Mouse (Mus musculus) left cerebral cortex, adult 11 months (tissue): ENCODE results near the gene Phactr4.

ENCODE experiments used
- DNase-seq: peaks from one replicate; pipeline ENCODE4 v3.0.0; 2022; ENCODE audit warnings: low spot score

Phactr4 gene

DNA sequence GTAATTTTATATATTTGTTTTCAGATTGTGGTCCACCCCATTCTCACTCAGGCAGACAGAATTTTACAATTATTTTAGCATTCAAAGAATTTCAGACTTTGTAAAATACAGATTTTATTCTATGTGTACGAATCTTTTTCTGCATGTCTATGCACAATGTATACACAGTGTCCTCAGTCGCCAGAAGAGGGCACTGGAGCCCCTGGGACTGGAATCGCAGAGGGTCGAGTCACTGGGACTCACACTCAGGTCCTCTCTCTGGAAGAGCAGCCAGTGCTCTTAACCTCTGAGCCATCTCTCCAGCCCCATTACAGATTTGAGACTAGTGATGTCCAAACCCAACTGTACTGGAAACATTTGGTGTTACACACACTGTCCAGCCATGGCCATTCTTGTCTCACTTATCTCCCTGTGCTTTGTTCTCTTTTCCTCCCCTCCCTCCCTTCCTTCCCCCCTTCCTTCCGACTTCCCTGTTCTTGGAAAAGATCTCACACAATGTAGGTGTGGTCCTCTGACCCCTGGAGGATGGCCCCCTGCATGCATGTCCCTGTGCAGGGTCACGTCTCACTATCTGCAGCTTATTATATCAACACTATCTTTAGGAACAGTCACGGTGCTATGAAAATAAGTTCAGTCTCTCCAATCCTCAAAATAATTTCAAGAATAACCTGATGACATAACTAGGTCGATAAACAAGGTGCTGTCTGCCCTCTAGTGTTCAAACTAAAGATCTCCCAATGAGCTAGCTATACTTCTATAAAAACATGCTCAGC, 10.8 kb downstream of the Phactr4 start:
- no peak for DNase-seq

DNA sequence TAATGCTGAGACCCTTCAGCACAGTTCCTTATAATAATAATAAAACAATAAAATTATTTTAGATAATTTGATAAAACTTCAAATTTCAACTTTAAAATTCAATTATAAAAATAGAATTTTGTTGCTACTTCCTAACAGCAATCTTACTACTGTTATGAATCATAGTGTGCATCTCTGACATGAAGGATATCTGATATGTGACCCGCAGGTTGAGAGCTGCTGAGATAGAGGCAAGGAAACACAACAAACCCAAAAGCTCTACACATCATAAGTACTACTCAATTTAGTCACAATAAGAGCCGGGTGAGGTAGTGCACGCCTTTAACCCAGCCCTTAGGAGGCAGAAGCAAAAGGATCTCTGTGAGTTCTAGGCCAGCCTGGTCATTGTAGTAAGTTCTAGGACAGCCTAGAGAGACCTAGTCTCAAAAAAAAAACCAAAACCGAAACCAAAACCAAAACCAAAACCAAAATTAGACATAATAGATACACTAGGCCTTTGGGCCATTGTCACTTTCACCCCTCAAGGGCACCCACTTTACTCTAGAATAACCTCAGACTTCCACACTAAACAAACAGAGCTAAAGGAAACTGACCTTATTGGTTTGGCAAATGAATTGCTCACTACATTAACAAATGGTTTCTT, 12.6 kb downstream of the Phactr4 start:
- no peak for DNase-seq

DNA sequence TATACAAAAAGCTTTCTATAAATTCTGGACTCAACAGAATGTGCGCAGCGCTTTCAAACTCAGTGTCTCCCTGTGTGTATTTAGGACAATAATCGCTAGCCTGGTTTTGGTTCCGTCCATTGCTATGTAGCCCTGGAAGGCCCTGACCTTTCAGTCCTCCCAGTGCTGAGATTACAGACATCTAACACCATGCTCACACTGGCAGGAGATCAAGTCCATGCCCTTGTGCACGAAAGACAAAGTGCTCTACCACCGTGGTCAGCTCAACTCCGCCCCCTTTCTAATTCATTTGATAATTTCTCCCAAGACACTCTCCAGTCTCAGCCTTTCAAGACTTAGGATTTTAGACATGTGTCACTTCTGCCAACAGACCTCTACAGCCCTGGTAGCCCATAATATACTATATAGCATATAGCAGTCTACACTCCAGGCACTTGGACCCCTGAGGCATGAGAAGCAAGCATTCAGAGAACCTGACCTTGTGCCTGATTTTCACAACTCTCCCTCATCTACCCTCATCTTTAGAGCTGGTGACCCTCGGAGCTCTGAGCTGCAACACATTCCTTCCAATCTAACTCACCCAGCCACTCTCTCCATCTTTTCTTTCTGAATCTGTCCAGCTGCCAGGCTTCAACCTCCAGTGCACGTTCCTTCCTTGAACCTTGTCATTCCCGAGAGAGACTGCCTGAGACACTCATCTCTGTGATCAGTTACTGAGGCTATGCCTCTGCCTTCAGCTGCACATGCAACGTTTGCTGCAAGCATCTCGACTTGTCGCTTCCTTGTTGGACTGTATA, 15.7 kb downstream of the Phactr4 start:
- no peak for DNase-seq

DNA sequence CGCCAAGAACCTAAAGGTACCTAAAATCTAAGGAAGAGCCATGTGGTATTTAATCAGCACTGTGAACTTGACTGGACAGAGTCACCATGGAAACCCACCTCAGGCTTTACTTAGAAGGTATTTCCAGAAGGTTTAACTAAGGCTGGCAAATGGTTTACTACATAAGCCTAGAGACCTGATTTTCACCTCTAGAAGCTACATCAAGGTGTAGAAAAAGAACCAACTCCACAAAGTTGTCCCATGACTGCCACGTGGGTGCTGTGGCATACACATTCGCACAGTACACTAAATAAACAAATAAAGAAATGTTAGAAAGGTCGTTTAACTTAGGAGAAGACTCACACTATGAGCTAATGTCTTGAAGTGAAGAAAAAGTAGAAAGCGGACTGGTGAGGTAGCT, 17.7 kb downstream of the Phactr4 start:
- DNase-seq, result no peak

DNA sequence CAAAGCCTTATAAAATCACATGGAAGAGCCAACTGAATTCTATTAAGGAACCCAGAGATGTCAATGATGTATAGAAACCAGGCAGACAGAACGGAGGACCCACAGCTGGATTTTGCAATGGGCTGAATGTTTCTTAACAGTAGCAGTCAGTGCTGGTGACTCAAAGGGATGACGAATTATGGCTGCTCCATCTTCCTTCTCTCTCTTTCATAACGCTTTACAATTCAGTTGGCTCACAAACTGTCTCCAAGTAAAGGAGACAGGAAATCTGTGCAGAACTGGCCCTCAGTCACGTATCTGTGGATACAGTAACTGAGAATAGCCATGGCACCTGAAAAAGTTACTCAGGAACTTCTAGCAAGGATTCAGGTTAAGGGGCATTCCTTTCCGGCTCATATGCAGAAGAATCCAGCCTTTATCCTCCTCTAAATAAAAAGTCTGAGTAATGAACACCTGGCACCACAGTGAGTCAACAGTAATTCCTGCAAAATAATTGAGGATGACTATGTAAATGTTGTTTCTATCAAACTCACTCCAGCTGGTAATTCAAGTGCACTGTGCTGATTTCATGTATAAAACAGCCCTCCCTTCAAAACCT, 19.1 kb downstream of the Phactr4 start:
- DNase-seq, result no peak

DNA sequence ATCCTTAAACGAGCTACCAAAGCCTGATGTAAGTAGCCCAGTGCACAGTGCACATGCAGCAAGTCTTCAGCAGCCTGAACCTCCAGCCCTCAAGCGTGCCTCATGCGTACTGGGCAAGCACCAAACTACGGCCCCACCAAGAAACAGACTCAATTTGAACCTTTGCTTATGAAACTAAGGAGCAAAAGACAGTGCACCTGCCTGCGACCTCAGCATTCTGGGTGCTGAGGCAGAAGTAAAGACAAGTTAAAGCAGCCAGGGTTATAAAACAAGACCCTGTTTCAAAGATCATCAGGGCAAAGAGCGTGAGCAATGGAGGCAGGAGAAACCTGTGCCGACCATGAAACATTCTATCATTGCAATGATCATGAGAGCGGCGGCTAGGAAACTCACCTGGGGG, 21.3 kb downstream of the Phactr4 start:
- DNase-seq, result no peak

DNA sequence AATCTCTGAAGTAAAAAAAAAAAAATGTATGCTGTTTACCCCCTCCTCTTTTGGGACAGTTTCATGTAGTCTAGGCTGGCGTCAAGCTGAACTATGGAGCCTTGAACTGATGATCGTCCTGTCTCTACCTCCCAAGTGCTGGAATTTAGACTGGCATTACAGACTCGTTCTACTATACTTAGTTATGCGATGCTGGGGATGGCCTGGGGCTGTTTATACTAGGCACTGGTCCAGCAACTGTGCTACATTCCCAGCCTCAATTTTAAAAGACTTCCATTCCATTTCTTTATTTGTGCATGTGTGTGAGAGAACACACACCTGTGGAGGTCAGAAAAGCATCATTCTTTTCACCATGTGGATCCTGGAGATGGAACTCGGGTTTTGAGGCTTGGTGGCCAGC, 23.4 kb downstream of the Phactr4 start:
- DNase-seq, result no peak

DNA sequence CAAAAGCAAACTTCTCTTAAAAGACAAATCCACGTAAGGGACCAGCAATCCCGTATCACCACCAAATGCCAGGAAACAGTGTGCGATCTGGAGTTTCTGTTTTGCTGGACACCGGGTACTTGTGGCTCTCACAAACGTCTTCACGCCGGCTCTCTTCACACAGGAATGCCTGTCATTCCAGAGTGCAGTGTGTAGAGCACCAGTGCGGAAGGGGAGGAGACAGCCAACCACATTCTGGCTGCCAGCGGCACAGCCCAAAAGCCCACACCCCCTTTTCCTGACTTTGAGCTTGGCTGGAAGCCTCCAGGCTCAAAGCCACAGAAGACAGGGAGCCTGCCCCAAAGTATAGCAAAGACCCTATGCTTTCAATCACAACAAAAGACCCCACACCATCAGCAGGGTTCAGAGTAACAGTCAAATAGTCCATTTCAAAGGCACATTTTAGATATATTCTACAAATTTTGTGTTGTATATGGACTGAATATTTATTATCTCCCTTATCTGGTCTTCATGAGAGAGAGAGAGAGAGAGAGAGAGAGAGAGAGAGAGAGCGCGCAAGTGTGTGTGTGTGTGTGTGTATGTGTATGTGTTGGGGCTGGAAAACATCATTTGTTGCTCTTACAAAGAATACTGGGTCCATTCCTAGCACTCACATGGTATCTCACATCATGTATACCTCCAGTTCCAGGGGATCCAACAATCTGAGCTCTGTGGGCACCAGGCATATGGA, 24.1 kb downstream of the Phactr4 start:
- DNase-seq, result no peak

DNA sequence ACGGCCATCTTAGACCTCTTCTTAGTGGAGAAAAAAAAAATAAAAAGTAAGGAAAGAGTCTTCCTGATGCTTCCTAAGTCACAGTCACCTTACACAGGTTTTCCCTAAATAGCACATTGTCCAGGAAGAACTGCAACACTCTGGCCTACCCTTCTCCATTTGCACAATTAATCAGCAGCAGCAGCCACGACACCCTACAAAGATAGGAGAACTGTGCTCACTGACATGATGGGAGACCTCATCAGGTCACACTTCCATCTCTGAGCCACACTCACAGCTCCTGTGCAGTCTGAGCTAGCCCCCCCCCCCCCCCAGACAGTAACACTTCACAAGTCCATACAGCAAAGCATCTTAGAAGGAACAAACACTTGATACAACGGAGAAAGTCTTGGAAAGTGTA, 25.2 kb downstream of the Phactr4 start:
- no peak for DNase-seq

DNA sequence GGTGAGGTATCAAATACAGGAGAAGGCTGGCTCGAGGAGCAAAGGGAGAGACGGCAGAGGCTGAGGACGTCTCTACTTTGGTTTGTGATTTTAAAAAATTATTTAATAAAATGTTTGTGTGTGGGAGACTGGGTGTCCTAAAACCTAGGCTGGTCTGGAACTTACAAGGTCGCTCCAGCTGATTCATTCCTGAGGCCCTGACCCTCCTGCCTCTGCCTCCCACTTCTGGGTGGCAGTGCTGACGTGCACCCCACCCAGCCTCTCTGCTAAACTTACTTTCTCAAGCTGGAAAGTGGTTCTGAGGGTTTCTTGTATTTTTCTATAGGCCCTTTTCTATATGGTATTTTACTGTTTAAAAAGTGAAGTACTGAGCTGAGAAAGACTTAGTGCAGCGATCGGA, 26.0 kb downstream of the Phactr4 start:
- no peak for DNase-seq

DNA sequence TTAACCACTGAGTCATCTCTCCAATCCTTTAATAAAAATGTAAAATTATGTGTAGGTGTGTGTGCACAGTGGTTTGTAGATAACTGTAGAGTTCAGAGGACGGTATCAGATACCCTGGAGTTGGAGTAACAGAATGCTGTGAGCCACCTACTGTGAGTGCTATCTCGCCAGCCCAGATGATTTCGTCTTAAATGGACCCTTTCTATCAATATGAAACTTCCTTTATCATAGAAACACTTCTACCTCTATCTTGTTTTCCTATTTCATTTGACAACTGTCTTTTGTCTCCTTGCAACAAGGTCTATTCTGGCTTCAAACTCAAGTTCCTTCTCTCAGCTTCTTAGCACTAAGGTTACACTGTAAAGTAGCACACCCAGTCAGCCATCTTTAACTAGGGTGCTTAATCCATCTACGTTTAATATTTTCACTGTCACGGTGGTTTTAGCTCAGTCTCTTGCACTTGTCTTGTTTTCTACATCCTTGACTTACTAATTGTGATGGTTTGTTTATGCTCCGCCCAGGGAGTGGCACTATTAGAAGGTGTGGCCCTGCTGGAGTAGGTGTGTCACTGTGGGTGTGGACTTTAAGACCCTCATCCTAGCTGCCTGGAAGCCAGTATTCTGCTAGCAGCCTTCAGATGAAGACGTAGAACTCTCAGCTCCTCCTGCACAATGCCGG, 31.1 kb downstream of the Phactr4 start:
- DNase-seq, result no peak

DNA sequence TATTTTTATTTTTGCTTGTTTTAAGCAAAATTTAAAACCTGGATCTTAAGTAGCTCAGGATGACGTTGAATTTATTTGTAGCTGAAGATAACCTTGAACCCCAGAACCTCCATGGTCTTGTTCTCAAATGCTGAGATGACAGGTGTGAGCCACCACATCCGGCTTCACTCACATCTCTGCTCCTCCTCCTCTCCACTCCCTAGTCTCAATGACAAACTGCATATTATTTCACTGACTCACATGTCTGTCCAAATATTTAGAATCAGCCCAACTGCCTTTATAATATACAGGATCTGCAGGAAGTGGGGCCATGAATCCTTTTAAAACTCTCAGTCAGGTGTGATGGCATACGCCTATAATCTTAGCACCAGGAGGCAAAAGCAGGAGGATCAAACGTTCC, 33.0 kb downstream of the Phactr4 start:
- no peak for DNase-seq

DNA sequence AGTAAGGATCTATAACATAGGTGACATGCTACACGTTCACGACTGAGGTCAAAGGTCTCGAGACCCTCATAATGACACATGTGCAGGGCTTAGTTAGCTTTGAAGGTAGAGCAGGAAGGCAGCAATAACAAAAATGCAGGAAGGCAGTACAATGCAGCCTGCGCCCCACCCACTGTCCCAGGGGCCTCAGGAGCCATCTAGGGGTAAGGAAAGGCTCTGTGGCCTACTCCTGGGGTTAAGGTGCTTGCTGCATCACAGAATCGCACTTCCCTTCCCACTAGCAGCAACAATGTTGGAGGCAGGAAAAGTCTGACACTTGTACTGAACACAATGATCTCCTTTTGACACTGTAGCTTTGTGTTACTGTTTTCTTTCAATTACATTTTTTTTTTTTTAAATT, 34.7 kb downstream of the Phactr4 start:
- no peak for DNase-seq

DNA sequence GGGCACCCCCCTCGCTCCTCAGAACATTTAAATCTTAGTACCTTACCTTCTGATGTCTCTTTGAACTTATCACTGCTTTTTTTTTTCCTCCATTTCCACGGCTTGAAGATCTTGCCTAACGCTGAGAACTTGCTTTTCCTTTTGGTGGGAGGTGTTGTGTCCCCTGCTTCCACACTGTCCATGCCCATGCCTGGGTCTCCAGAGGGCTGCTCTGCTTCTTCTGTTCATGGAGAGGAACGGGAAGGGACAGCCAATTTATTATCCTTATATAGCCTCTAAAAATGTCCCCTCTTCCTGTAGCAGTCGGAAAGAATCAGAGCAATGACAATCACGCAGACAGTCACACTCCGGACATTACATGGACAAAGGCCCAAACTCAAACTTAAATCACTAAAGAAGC, 35.4 kb downstream of the Phactr4 start:
- DNase-seq, result no peak

DNA sequence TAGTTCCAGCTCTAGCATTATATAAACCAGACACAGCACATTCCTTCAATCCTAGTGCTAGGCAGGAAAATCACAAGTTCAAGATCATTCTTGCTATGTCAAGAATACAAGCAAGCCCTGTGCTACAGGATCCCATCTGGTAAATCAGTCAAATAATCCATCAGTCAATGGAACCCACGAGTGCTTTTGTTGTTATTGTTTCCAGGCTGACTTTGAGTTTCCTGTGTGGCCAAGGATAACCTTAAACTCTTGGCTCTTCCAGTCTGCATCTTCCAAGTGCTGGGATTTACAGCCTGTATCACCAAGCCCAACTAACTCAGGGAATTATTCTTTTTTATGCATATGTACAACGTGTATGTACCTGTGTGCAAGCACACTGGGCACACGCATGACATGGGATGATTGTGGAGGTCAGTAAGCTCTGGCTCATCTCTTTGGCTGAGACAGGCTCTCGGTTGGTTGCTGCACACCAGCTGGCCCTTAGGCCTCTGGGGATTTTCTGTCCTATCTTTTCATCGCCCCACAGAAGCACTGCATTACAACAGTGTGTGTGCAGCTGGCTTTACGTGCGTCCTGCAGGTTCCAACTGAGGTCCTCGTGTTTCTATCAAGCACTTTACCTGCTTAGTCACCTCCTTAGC, 36.4 kb downstream of the Phactr4 start:
- DNase-seq, result no peak

DNA sequence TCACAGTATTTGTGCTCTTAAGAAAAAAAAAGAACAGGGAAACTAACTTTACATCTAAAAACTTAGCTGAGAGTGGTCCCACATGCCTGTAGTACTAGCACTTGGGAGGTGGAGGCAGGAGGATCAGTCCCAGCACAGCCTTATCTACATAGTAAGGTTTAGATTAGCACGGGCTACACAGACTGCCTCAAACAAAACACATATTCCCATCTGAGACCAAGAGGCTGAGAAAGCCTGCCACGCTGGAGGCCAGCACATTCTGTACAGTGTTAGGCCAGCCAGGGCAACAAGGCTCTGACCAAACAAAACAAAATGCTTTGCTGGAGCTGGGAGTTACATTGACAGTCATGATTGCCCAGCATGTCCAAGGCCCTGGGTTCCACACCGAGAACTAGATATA, 38.8 kb downstream of the Phactr4 start:
- no peak for DNase-seq

DNA sequence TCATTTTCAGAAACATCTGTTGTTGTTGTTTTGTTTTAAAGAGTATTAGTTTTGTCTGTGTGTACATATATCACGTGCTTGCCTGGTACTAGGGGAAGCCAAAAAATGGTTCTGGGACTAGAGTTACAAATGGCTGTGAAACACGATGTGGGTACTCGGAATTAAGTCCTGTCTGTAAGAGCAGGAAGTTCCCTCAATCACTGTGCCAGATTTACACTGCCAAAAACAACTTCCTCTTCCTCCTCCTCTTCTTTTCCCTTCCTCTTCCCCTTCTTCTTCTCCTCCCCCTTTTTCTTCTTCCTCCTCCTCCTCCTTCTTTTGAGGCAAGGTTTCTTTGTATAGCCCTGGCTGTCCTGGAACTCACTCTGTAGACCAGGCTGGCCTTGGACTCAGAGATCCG, 40.0 kb downstream of the Phactr4 start:
- DNase-seq, result no peak

DNA sequence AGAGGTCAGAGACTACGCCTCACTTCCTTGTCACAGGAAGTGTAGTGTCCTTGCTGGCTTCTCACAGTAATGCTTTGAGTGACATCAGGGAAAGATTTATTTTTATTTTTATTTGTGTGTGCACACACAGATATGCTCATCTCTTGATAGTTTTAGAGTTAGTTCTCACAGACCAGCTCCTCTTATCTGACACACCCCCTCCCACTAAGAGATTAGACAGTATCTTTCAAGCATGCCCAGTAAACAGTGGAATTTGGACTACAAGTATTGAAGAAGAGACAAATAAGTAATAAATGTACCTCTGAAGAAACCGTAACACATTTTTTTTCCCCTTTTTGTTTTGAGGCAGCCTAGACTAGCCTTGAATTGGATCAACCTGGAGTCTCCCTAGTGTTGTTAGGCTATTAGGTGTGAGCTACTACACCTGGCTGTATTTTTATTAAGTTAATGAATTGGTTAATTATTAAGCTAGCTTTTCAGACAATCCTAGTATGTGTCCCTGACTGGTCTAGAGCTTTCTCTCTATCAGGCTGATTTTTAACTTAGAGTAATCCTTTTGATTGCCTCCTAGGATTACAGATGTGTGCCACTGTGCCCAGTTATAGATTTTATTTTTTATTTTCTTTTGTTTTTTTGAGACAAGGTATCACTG, 41.2 kb downstream of the Phactr4 start:
- DNase-seq, result no peak

DNA sequence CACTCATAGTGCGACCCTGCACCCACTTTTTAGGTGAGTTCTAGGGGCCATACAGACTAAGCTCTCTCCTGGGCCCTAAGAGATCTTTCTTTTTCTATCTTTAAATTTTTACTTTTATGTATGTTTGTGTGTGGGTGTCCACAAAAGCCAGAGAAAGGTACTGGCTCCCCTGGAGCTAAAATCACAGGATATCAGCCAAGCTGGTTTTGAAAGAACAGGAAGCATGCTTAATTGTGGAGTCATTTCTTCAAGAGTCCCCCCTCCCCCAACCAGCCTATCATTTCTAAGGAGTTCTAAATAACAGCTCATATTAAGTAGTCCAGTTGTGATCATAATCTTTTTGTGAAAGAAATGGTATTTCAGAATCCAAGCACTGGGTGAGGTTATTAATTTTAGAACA, 48.5 kb downstream of the Phactr4 start:
- DNase-seq, result no peak

DNA sequence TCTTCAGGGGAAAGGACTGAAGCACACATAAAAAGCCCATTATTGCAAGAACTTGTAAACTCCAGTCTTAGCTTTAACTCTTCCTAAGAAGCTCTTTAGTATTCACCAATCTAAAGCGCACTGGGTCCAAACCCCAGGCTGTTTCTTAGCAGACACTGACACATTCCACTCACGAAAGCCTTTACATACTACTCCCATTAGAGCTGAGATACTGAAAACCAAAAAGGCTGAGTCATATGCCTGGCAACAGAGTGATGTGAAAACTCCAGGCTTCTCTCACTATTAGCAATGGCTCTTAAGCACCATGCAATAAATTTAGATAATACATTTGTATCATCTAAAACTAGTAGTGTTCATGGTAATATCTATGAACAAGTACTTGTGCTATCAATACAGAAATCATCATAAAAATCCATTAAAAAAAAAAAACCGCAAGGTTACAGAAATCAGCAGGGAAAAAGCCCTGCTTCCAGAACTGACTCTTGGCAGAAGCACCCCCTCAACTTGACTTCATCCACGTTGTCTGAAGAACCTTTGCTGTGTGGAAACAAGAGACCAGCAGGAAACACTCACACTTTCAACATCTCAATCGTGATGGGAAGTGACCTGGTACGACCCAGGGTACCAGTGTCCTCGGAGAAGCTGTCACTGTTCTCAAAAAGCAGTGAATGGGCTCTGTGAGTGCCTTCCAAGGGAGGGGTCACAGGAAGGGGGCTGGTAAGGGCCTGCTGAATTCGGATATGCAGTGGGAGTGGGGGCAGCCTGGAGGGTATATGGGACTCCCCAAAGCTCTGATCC, 52.1 kb downstream of the Phactr4 start:
- no peak for DNase-seq
